Mouse (Mus musculus) CH12.LX (cell line): Measurements from ENCODE around the gene Jph3. TPM values are rescaled to one million over a fixed set of nuclear protein-coding genes. Genes with fewer than 3 reads are reported as not detected.

Experiments
- DNase-seq: peaks from one replicate; pipeline ENCODE4 v3.0.0-alpha.2; 2013; ENCODE audit errors: extremely low read depth
- H3K27ac ChIP-seq: 2 replicates; pipeline ENCODE4 v1.5.1; 2012; ENCODE audit warnings: low read depth, mild to moderate bottlenecking, control low read depth, moderate library complexity; ENCODE audit not compliant: insufficient read depth
- H3K27me3 ChIP-seq: replicated peaks from 2 replicates; pipeline ENCODE3; 2012; ENCODE audit warnings: inconsistent platforms
- H3K36me3 ChIP-seq, 2 experiments: replicated peaks in 1 of 2; 2 replicates each; pipeline versions ENCODE3 to v1.6.1; 2012; ENCODE audit warnings: inconsistent platforms in 1 of 2, low read length in 1 of 2, mild to moderate bottlenecking in 1 of 2, mixed read lengths in 1 of 2, moderate library complexity in 1 of 2; ENCODE audit not compliant: control insufficient read depth in 1 of 2, insufficient read depth in 1 of 2
- H3K4me1 ChIP-seq, 2 experiments: 2 replicates each; pipeline ENCODE4 v1.6.1; 2012; ENCODE audit warnings: inconsistent platforms in 1 of 2, moderate library complexity in 1 of 2; ENCODE audit not compliant: insufficient read depth in 2 of 2, control insufficient read depth in 1 of 2
- H3K4me2 ChIP-seq: 2 replicates; pipeline ENCODE4 v1.6.1; 2012; ENCODE audit warnings: low read depth, mild to moderate bottlenecking, control low read depth; ENCODE audit not compliant: poor library complexity, insufficient read depth, severe bottlenecking
- H3K4me3 ChIP-seq, 3 experiments: fragments of 150-350 bp in 1 of 3; sonication (generic) in 1 of 3; replicated peaks in 1 of 3; 2 replicates each; pipeline versions ENCODE3 to v1.5.1; 2011 to 2012; ENCODE audit warnings: low read depth in 2 of 3, low read length in 2 of 3, mild to moderate bottlenecking in 2 of 3, moderate library complexity in 2 of 3, control low read depth in 1 of 3, improper control_type of control experiment in 1 of 3, inconsistent platforms in 1 of 3, mixed read lengths in 1 of 3; ENCODE audit not compliant: poor library complexity in 1 of 3
- H3K79me2 ChIP-seq: replicated peaks from 2 replicates; pipeline ENCODE4 v1.6.1; 2012; ENCODE audit warnings: mild to moderate bottlenecking, moderate library complexity; ENCODE audit not compliant: control insufficient read depth, poor library complexity, insufficient read depth, severe bottlenecking; ENCODE audit errors: extremely low read depth
- H3K9ac ChIP-seq: 2 replicates; pipeline ENCODE4 v1.6.1; 2012; ENCODE audit warnings: low read depth, mild to moderate bottlenecking, control low read depth, moderate library complexity; ENCODE audit not compliant: insufficient read depth
- H3K9me3 ChIP-seq: replicated peaks from 2 replicates; pipeline ENCODE3; 2012; ENCODE audit warnings: low read length, inconsistent platforms, mixed read lengths
- BHLHE40 ChIP-seq: IDR thresholded peaks from 2 replicates; pipeline ENCODE4 v1.6.1; 2011; ENCODE audit warnings: mild to moderate bottlenecking, low read depth, low read length, improper control_type of control experiment
- E2F4 ChIP-seq: IDR thresholded peaks from 2 replicates; pipeline ENCODE4 v1.6.1; 2011; ENCODE audit warnings: low read depth, low read length, improper control_type of control experiment; ENCODE audit not compliant: insufficient replicate concordance
- ELF1 ChIP-seq: IDR thresholded peaks from 2 replicates; pipeline ENCODE4 v1.6.1; 2014; ENCODE audit warnings: low read depth, mild to moderate bottlenecking, inconsistent platforms, low read length, improper control_type of control experiment
- EP300 ChIP-seq: IDR thresholded peaks from 2 replicates; pipeline ENCODE4 v1.6.1; 2011; ENCODE audit warnings: low read length, improper control_type of control experiment
- ETS1 ChIP-seq: conservative IDR thresholded peaks from 2 replicates; pipeline ENCODE4 v1.6.1; 2012; ENCODE audit warnings: low read depth, mild to moderate bottlenecking, inconsistent platforms, low read length, improper control_type of control experiment, moderate library complexity
- HCFC1 ChIP-seq: IDR thresholded peaks from 2 replicates; pipeline ENCODE4 v1.6.1; 2012; ENCODE audit warnings: low read depth, mild to moderate bottlenecking, inconsistent platforms, low read length, improper control_type of control experiment
- IRF4 ChIP-seq: IDR thresholded peaks from 2 replicates; pipeline ENCODE4 v1.6.1; 2014; ENCODE audit warnings: low read depth, mild to moderate bottlenecking, inconsistent platforms, low read length, improper control_type of control experiment
- JUN ChIP-seq: IDR thresholded peaks from 2 replicates; pipeline ENCODE4 v1.6.1; 2011; ENCODE audit warnings: low read depth, mild to moderate bottlenecking, low read length, improper control_type of control experiment, moderate library complexity; ENCODE audit not compliant: insufficient read depth
- KAT2A ChIP-seq: IDR thresholded peaks from 2 replicates; pipeline ENCODE4 v1.6.1; 2012; ENCODE audit warnings: low read length, improper control_type of control experiment, inconsistent platforms; ENCODE audit not compliant: insufficient replicate concordance
- MAX ChIP-seq: IDR thresholded peaks from 2 replicates; pipeline ENCODE4 v1.6.1; 2011; ENCODE audit warnings: low read length, improper control_type of control experiment
- MXI1 ChIP-seq: IDR thresholded peaks from 2 replicates; pipeline ENCODE4 v1.6.1; 2011; ENCODE audit warnings: mild to moderate bottlenecking, low read depth, low read length, improper control_type of control experiment
- NELFE ChIP-seq: IDR thresholded peaks from 2 replicates; pipeline ENCODE4 v1.6.1; 2011; ENCODE audit warnings: low read depth, low read length, improper control_type of control experiment
- RCOR1 ChIP-seq: conservative IDR thresholded peaks from 2 replicates; pipeline ENCODE4 v1.6.1; 2012; ENCODE audit warnings: low read depth, mild to moderate bottlenecking, inconsistent platforms, low read length, improper control_type of control experiment
- SIN3A ChIP-seq: IDR thresholded peaks from 2 replicates; pipeline ENCODE4 v1.6.1; 2012; ENCODE audit warnings: low read length, improper control_type of control experiment, inconsistent platforms
- TCF12 ChIP-seq: IDR thresholded peaks from 2 replicates; pipeline ENCODE4 v1.6.1; 2014; ENCODE audit warnings: low read depth, mild to moderate bottlenecking, inconsistent platforms, low read length, improper control_type of control experiment
- ZMIZ1 ChIP-seq: IDR thresholded peaks from 2 replicates; pipeline ENCODE4 v1.6.1; 2012; ENCODE audit warnings: low read depth, mild to moderate bottlenecking, inconsistent platforms, low read length, improper control_type of control experiment
- ZNF384 ChIP-seq: IDR thresholded peaks from 2 replicates; pipeline ENCODE4 v1.6.1; 2012; ENCODE audit warnings: low read depth, low read length, improper control_type of control experiment, inconsistent platforms
- dilution Hi-C: fragments of 300-500 bp; cut with MboI; formaldehyde crosslinking; loops from 2 replicates; pipeline ENCODE4 v1.14.3; 2020; ENCODE audit warnings: low sequenced_read_pairs; ENCODE audit not compliant: extremely low pct_unique_long_range_greater_than_20kb, extremely low pct_ligation_motif_present
- in situ Hi-C: fragments of 300-500 bp; cut with MboI; formaldehyde crosslinking; loops from 3 replicates; pipeline ENCODE4 v1.14.3; 2019; ENCODE audit warnings: low sequenced_read_pairs, low pct_ligation_motif_present, low pct_unique_long_range_greater_than_20kb, mixed read lengths
- polyA plus RNA-seq: library from polyadenylated mRNA; unstranded; fragments of >175 nt; gene quantifications from 2 replicates; pipeline ENCODE4 v1.2.1, GENCODE M21; 2012; ENCODE audit warnings: low read depth; ENCODE audit not compliant: insufficient read length
- total RNA-seq, 2 experiments: library from RNA; depleted of rRNA; stranded (reverse); fragments of 300-350 nt in 1 of 2; fragments of >200 nt in 1 of 2; gene quantifications; 2 replicates each; pipeline ENCODE4 v1.2.3; 2012 to 2014

Gene Jph3
- total and polyA plus RNA-seq, 3 experiments = 0.21 TPM; not detected in 1

DNA sequence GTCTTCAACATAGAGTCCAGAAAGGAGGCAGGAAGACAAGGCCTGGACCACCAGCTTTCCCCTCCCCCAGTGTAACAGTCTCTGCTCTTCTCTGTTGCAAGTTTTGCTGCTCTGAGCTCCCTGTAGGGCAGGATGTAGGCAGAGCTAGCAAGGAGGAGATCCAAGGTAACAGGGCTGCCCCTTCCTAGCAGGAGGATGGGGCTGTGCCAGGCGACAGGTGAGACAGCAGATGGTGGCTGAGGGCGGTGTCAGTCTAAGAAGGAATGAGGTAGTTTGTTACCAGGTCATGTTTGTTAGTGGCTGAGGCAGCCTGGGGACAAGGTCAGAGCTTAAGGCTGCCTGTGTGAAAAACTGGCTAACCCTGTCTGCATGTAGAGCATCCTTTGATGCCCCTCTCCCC is 29.5 kb upstream of the Jph3 start:
- peaks cover 71% of the 10 kb centered on the region for H3K27me3 ChIP-seq
- in situ Hi-C loops (loop anchor here (5.0 kb wide), 1 partner anchor 52 kb away; no protein-coding TSS in a partner anchor), dilution Hi-C loops (no loop called here)
- H3K36me3 ChIP-seq = no peaks in the 10 kb centered on the region
- no peak overlapping the region for H3K4me2 ChIP-seq
- no peak overlapping the region for H3K27ac ChIP-seq
- no peak overlapping the region for H3K9ac ChIP-seq
- peaks cover 11% of the 10 kb centered on the region for H3K9me3 ChIP-seq
- no peak overlapping the region for H3K4me3 ChIP-seq
- no peak for DNase-seq
- TF ChIP-seq MXI1 (no peak), ZMIZ1 (no peak), RCOR1 (no peak), BHLHE40 (no peak), TCF12 (no peak), MAX (no peak), ETS1 (no peak), ZNF384 (no peak), JUN (no peak), ELF1 (no peak), SIN3A (no peak), HCFC1 (no peak), IRF4 (no peak), NELFE (no peak)
- TF ChIP-seq, all 38 proteins: peak for 0
- Histone ChIP-seq H3K79me2 (no peaks in the 10 kb centered on the region), H3K4me1 (peaks cover 8 to 14% of the 10 kb centered on the region in 2 experiments)

DNA sequence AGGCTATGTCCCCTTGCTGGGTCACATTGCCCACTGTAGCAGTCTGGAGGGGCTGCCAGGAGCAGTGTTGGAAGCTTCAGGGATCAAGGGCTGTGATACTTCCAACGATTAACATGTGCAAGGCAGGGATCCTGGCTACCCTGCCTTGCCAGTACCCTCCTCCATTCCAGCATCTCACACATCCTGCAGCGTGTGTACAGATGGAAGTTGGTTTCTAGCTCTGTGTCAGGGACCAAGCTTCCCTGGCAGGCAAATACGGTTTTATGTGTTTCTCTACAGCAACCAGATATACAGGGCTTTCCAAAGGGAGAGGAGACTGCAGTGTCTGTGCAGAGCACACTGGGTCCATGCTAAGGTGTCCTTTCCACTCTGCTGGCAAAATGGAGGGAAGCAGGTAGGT is 24.2 kb upstream of the Jph3 start:
- Histone ChIP-seq H3K4me3 (no peak overlapping the region), H3K9me3 (peaks cover 3% of the 10 kb centered on the region), H3K4me2 (no peak overlapping the region), H3K79me2 (no peaks in the 10 kb centered on the region), H3K9ac (no peak overlapping the region), H3K27me3 (peaks cover 86% of the 10 kb centered on the region), H3K36me3 (no peaks in the 10 kb centered on the region), H3K27ac (no peak overlapping the region), H3K4me1 (no peaks in the 10 kb centered on the region)
- DNase-seq = no peak
- TF ChIP-seq RCOR1 (no peak), EP300 (no peak)
- in situ Hi-C loops = no loop called here
- dilution Hi-C loops = no loop called here

DNA sequence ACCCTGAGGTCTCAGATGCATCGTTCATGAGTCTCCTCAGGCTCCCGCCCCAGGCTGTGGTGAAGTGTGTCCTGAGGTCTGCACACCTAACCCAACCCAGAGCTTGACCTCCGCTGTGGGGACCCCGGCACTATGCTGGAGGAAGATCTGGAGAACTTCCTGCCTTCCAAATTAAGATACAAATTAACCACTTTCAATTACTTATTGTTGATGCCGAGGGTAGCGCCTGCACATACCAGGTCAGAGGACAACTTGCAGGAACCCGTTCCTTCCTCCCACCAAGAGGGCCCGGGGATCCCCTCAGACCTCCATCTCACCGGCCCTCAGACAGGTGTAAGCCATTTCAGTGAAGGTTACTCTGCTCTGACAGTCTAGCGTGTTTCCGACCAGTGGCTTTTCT is 22.5 kb upstream of the Jph3 start:
- Histone ChIP-seq H3K27ac (no peak overlapping the region), H3K9me3 (no peaks in the 10 kb centered on the region), H3K4me2 (no peak overlapping the region), H3K36me3 (no peaks in the 10 kb centered on the region), H3K4me1 (no peaks in the 10 kb centered on the region), H3K79me2 (no peaks in the 10 kb centered on the region), H3K27me3 (peaks cover 84% of the 10 kb centered on the region), H3K9ac (no peak overlapping the region), H3K4me3 (no peak overlapping the region)
- no peak for DNase-seq
- no peak for TF ChIP-seq KAT2A
- no peak for TF ChIP-seq E2F4
- no peak for TF ChIP-seq EP300
- in situ Hi-C loops (no loop called here), dilution Hi-C loops (no loop called here)
